Mouse (Mus musculus) megakaryocyte-erythroid progenitor cell, adult 5-6 weeks (primary cell): Measurements from ENCODE around the gene Dlx2. TPM values are rescaled to one million over a fixed set of nuclear protein-coding genes. Genes with fewer than 3 reads are reported as not detected.

Experiments used
- ATAC-seq: replicated peaks from 2 replicates; pipeline ENCODE4 v1.8.0; 2016; ENCODE audit warnings: mild to moderate bottlenecking, inconsistent platforms; ENCODE audit not compliant: severe bottlenecking, poor library complexity, low FRiP score, low TSS enrichment
- total RNA-seq, 2 experiments: library from RNA; stranded (forward) in 1 of 2; stranded (reverse) in 1 of 2; fragments of 200-1000, 215-1000 nt in 1 of 2; fragments of >200 nt in 1 of 2; fragmentation: Nextera tagmentation in 1 of 2; gene quantifications; 2 replicates each; pipeline ENCODE4 v1.2.3; 2014 to 2017

Gene Dlx2
- not detected in 2 replicates for total RNA-seq (2014; fragmentation: Nextera tagmentation)
- total RNA-seq (2017) = not detected in 2 replicates

DNA sequence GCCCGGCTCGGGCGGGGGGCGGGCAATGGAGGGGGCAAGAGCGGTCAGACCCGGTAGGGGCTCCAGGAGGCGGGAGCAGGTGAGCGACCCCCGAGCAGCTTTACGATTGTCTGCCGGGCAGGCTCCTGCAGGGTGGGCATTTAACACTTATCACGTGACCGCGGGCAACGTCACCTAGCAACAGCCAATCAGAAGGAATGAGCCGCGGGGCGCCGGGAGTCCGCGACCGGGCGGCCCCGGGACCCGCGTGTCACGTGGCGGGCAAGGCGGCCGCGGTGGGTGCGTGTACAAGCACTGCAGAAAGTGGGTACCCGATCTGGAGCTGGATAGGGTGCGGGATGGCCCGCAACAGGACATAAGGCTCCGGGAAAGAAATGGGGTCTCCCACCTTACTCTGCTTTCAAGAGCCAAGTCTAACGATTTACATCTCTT is at the start of gene Dlx2:
Gene Dlx2, minus strand, starts transcription at position 115 of the 432 bp plus-strand sequence.
- no peak for ATAC-seq

DNA sequence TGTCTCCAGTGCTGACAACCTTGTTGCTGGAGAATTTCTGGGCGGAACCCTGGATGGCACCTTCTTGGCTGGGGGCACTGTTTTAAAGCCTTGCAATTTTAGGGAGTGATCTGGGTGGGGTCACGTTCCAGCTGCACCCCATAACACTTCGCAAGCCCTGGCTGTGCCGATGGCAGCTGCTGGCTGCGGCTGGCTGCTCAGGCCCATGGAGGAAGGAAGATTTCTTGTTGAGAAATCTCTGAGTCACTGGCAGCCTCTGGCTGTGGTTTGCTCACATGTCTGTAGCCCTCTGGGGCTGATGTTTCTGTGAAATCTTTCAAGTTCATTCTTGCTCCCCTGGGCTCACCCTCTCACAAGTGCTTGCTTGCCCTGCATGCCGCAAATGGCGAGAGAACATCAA is 47.9 kb upstream of the Dlx2 start:
- ATAC-seq = no peak

DNA sequence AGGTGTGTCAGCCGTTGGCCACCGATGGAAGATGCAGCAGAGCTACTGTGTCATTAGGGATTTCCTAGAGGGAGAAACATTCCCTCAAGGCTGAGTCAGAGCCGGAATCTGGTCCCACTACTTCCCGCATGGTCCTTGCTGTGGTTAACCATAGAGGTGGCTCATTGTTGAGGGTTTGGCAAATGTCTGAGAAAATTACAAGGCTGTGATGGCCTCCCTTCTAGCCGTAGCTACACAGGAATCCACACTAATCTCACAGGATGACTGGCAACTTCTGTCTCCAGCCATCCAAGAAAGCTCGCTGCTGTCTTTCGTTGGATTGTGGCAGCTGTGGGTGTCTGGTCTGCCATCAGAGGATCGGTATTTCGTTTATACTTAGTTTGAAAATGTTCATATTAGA is 42.6 kb upstream of the Dlx2 start:
- no peak for ATAC-seq

DNA sequence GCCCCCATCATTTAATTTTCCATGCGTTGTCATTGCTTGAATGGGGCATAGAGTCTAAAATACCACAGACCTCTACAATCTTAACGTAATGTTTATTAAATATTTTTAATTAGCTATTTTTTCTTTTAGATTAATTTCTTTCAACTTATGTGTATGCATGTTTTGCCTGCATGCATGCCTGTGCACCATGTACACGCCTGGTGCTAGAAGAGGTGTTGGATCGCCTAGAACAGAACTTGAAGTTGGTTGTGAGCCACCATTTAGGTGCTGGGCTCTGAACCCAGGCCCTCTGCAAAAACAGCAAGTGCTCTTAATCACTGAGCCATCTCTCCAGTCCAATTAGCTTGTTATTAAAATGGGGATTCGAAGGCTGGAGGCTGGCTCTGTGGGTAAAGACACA is 34.9 kb upstream of the Dlx2 start:
- no peak for ATAC-seq

DNA sequence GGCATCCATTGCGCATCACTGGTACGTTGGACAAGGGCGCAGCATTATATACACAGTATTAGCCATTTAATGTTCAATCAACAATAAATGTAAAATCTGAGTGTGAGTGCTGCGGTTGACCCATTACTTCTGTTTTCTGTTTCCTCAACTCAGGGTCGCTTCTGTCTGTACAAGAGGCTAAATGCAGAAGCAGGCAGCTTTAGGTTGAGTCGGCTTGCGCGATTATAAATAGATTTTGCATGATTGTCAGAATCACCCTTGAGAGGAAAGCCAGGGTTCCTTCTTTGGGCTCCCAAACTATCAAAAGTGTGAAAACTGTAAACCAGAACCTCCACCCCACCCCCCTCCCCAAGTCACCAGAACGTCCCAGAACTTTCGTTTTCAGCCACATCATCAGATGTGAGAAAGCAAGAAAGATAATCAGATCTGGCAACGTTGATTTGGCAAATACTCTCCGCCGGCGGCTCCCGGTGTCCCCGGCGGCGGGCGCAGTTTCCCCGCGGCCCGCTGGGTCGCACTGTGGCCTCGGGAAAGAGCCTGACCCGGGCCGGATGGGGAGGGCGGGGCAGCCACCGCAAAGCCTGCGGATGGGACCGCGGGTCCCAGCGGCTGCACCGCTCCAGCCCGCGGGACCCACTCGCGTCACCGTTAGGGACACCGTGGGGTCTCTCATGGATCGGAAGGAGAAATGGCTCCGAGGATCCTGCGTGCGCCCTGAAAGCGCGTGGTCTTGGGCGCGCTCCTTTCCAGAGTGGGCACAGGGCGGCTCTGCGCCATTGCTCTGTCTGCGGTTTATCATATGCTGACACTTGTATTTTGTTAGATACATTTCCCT is 34.3 kb upstream of the Dlx2 start:
- peak; percentile 86 for ATAC-seq

DNA sequence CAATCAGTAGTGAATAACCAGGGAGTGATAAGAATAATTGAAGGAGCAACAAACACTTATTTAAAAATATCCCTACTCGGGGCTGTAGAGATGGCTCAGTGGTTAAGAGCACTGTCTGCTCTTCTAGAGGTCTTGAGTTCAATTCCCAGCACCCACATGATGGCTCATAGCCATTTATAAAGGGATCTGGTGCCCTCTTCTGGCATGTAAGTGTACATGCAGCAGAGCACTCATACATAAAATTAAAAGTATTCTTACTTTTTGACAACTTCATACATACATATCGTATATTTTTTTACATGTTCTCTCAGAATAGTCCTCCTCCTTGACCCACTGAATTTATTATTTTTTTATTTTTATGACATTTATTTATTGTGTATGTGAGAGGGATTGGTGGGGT is 30.5 kb upstream of the Dlx2 start:
- no peak for ATAC-seq

DNA sequence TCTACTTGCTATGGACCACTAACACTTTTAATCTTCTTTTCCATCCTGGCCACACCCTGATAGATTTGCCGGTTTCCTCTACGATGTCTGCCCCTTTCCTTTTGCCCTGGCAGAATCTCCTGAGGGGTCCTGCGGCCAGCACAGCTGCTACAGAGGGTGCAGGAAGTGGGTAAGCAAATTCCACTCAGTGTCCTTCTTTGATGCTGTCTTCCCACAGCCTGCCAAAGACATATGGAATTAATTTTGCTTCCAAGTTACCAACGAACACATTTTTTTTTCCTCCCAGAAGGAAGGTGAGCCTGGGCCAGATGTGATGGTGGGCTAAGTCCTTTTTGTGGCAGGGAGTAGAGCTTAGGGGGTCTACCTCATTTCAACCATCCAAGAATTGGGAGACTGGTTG is 27.2 kb upstream of the Dlx2 start:
- no peak for ATAC-seq

DNA sequence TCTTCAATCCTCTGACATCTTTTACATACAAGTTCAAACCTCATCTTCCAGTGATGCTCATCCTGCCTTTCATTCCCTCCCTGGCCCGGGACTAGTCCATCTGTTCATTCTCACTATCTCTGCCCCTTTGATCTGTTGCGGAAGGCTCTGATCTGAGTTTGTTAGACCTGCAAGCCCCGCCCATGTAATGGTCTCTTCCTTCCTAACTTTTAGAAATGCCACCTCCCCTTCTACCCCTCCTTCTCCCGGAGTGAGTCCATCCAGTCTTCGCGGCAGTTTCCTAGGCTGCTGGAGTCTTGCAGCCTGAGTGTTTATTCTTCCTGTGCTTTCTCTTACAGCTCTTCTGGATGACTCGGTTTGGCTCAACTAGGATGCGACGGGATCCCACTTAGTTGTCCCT is 19.9 kb upstream of the Dlx2 start:
- ATAC-seq = no peak

DNA sequence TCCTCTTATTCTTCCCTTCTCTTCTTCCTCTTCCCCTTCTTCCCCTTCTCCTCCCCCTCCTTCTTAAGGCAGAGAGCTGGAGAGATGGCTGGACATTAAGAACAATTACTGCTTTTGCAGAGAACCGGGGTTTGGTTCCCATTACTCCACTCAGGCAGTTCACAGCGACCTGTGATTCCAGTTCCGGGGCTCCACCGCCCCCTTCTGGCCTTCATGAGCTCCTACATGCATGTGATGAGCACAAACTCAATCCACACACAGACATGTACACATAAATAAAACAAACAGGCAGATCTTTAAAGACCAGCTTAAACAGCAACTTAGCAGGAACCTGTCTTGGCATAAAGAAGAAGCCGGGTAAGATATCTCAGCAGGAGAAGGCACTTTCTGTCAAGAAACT is 9.5 kb upstream of the Dlx2 start:
- ATAC-seq = no peak

DNA sequence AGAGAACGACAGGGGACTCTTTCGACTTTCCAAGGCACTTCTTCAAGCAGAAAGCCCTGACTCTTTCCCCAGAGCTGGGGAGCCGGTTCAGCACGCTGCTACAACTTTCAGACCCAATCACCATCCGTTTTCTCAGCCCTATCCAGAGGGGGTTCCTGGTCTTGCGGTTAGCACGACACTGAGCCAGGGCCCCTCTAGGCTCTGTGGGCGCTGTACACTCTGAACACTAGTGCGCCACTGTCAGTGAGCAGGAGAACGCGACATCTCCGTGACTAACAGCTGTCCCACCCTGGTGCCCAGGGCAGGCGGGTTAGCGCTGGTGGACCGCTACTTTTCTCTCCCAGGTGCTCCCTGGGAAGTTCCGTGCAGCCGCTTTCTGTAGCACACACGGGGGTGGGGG is 5.2 kb upstream of the Dlx2 start:
- ATAC-seq = no peak

DNA sequence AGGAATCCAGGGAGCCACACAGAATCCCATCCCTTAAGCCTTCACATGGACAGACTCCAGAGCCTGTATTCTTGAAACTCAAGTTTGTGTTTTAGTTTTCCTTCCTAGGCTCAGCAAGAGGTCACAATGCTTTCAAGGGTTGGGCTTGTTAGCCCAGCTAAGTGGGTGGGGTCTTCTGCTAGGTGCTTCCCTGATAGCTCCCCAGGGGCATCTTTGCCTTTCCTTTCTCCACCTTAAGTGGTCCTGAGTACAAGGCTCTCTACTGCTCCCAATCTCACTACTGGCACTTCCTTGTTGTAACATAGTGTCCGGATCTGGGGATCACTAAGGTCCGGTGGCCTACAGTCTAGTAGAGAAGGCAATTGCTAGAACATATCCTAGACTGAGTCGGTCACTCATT is 3.8 kb upstream of the Dlx2 start:
- ATAC-seq = no peak

DNA sequence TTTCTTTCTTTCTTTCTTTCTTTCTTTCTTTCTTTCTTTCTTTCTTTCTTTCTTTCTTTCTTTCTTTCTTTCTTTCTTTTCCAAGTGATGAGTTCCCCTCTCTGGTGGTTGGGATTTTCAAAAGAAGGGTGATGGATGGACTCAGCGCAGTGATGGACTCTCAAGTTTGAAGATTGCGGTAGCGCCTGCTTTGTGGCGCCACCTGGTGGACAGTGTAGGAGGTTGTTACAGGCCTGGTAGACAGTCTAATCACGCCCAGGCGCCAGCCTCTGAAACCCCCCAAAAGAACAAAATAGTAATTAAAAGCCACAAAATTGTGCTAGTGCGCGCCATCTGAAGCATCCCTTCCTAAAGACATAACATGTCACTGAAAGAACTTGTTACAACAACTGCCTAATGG is 1.3 kb upstream of the Dlx2 start:
- ATAC-seq = no peak

DNA sequence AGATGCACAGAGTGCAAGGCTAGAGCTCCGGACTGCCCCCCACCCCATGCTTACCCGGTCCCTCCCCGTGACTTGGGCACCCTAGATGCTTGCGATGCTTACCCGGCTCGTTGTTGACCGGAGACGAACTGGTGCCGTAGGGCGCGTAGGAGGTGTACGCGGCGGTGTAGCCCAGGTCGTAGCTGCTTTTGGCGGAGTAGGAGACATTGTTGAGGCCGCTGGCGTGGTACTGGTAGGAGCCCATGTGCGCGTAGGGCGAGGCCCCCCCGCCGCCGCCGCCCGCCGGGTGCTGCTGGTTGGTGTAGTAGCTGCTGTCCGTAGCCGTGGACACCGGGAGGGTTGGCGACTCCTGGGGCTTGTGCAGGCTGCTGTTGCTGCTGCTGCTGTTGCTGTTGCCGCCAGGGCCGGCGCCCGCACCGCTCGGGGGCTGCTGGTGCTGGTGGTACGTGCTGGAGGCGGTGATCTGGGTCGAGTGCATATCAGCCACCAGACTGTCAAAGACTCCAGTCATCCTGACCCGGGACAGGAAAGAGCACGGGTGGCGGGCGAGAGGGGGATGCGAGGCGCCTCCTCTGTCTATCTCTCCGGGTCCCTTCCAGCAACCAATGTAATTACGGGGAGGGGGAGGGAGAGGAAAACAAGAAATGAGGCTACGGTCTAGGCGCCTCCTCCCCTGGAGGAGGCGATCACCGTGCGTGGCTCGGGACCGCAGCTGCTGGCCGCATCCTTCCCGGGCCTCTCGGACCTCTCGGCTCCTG is 493 bp downstream of the Dlx2 start:
- ATAC-seq = peak; percentile 31; the same call in 1 of the 2 replicates

DNA sequence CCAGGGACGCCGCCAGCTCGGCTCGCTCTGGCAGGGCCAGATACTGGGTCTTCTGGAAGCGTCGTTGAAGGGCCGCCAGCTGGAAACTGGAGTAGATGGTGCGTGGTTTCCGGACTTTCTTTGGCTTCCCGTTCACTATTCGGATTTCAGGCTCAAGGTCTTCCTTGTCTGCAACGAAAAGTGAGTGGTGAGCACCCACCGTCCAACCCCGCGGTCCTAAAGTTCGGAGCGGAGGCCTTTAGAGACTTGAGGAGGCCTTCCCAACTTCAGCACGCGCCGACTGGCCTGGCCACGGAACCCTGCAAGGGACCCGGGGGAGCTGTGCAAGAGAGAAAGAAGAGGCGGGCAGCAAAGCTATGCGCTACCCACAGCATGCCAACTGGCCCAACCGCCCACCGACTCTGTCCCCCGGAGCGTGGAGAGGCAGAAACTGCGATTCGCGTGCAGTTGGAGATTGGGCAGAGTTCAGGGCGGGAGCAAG is 1.1 kb downstream of the Dlx2 start:
- no peak for ATAC-seq

DNA sequence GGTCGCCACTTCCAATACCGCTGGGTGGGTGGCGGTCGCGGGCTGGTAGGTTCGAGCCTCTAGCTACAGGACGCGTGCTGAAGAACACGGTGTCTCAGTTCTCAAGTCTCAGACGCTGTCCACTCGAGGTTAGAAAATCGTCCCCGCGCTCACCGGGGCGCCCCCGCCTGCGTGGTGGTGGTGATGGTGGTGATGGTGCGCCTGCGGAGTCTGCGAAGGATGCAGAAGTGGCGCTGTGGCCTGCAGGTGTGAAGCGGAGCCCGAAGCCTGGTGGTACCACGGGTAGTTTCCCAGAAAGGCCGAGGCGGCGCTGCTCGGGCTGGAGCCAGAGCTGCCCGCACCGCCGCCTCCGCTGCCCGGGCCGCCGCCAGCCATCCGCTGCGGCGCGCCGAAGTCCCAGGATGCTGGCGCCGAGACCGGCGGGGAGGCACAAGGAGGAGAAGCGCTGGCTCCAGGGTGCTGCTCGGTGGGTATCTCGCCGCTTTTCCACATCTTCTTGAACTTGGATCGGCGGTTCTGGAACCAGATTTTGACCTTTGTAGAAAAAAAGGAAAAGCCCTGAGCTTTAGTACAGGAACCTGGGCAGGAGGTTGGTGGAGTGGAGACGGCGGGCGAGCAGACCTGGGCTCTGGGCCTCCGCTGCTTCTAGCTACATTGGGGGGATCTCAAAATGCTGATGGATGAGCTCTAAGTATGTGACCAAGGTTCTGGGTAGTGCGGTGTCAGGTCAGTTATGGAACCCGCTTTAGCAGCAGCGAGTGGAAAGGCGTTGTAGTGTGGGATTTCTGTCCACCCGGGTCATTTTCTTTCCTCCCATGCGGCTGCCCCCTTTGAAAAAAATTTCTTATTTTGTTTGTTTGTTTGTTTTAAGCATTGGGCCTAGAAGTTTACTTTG is 1.9 kb downstream of the Dlx2 start:
- no peak for ATAC-seq

DNA sequence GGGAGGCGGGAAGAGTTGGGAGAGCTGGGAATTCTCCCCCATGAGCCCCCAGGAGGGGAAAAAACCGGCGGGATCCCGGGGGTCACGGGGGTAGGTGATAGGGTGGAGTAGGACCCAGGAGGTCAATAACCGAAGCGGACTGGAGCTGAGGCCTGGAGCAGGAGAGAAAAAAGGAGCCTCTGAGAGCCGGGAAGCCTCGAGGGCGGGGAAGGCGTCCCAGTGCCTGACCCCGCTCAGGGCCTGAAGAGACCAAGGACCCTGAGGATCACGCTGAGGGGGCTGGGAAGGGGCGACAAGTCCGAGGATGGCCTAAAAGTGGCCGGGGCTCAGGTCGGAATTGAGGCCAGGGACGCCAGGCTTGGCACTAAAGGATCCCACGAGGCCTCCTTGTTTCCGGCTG is 2.6 kb downstream of the Dlx2 start:
- ATAC-seq = no peak

DNA sequence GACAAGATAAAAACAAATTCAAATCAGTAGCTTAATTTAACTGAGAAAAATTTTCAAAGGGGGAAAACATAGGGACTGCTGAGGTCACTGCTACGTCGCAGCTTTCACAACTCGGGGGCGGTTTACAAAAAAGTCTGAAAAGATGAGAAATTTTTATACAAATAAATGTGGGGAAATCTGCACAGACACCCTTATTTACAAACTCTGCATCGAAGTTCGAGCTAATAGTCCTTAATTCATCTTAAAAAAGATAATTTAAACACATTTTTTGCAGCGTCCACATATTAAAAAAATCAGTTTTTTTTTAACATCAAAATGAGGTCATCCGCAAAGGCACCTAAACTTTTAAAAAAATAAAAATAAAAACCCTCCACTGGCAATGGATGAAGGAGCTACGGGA is 3.0 kb downstream of the Dlx2 start:
- ATAC-seq = no peak

DNA sequence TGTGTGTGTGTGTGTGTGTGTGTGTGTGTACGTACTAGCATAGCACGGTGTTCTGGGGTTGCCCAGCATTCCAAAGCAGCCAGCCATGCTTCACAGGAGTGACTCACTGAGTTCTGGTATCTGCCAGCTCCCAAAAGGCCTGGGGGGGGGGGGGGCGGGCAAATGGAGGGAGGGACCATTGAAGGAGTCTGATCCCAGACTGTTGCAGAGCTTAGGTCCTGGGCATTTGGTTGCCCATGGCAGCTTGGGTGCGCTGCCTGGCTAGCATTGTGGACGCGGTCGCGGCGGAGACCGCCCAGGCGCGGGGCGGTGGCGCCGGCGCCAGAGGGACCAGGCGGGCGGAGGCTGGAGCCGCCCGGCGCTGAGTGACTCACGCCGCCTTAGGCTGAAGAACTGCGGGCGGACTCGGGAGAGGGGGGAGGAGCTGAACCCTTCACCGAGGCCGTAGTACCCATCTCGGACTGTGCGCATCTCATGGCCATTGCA is 3.7 kb downstream of the Dlx2 start:
- ATAC-seq = 0 out of 2 replicates have a peak, but pooled peaks have one; percentile 19

DNA sequence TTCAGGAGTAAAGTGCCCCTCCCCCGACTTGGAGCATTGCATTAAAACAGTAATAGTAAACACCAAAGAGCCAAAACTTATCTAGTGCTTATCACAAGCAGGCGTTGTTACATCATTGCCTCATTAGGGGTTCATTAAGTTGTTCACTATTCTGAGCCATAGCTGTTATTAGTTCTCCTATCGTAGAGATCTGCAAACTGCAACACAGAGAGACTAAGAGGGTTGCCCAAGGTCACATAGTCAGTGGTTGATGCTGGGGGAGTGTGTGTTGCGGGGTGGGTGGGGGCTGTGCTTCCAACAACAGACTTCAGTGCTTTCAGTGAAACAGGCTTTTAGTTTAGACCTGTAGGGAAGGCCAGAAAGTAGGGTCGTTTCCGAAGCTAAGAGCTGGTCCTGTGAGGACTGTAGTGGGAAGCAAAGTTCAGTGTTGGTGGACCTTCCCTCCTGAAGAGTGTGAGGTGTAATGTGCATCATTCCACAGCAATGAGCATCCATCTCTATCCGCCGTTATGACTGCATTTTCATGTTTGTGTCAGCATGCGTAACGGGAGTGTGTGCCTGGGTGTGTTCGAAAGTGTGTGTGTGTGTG is 4.2 kb downstream of the Dlx2 start:
- no peak for ATAC-seq
